Mouse (Mus musculus): Measurements from ENCODE around the gene Ctf1. TPM values are rescaled to one million over a fixed set of nuclear protein-coding genes. Genes with fewer than 3 reads are reported as not detected.
"Not testable (repeated sequence)": the region's sequence is repeated elsewhere in the genome, so short reads cannot be mapped to it uniquely, and the experiment has no call there.

Ctf1 gene
- total RNA-seq, 2 experiments from 2014 or later: 7.0 to 10.0 TPM

DNA sequence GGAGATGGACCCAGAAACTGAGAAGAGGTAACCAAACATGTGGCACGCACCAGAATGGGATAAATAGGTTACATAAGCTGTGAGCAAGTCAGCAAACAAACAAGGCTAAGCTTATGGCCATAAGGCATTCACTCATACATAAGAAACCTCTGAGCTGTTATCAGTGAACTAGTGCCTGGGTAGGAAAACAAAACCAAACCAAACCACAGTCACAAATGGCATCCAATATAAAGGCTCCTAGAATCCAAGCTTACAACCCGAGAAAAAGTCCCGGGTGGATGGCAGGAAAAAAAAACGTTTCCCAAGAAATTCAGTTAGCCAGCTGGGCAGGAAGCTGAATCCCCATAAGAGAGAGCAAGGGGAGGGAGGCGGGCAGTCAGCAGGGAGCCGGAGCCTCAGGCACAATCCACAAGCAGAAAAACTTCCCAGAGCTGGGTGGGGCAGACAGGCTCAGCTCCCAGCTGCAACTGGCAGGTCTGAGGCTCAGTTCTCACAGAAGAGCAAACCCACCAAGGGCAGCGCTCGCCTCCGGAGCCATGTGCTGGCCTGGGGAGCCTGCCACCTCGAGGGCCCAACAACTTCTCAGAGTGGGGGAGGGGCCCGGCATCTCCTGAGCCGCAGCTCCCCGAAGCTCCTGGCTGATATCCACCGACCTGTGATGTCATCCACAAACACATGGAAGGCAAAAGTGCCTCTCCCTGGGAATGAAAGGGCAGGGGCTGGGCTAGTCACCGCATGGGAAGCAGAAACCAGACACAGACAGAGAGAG, 21.1 kb upstream of the Ctf1 start:
- peak; percentile 67 to 83 for DNase-seq (ENCODE audit: low spot score in 2 of 2)

- DNase-seq (ENCODE audit: low spot score in 2 of 2): no peak
Measured at GRCm38 (mm10) chr7:127693290-127693689, 19.2 kb upstream of the Ctf1 start.

- not testable (repeated sequence) for DNase-seq (ENCODE audit: low spot score in 2 of 2)
Measured at GRCm38 (mm10) chr7:127693730-127694129, 18.8 kb upstream of the Ctf1 start.

GRCm38 (mm10) chr7:127698986-127699385, 13.6 kb upstream of the Ctf1 start:
- no peak for DNase-seq (ENCODE audit: low spot score in 2 of 2)

GRCm38 (mm10) chr7:127700712-127701331, 11.7 kb upstream of the Ctf1 start:
- DNase-seq (ENCODE audit: low spot score in 2 of 2): no peak

DNA sequence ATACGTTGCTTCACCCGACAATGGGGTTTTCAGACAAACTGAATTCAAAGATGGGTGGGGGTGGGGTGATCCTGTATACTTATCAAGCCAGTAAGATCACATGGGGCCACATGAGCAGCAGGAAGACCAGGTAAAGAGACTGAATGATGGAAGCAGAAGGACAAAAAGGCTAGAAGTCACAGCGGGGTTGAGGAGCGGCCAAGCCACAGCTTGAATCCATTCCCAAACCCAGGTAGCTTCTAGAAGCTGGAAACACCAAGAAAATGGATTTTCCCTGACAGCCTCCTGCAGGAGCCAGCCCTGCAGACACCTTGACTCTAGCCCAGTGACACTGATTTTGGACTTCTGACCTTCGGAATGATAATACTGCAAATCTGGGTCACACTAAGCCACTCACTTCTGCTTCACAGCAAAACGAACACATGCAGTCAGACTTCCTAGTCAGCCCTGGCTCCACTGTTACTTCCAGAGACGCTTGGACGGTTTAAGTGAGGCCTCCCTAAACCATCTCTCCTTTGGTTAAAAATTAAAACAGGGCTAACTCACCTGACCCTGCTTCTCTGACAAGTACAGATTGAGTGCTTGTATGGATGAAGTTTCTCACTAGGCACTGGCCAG, 8.9 kb upstream of the Ctf1 start:
- DNase-seq (ENCODE audit: low spot score in 2 of 2): no peak

GRCm38 (mm10) chr7:127704598-127704997, 7.9 kb upstream of the Ctf1 start:
- no peak for DNase-seq (ENCODE audit: low spot score in 2 of 2)

GRCm38 (mm10) chr7:127705706-127706105, 6.8 kb upstream of the Ctf1 start:
- no peak for DNase-seq (ENCODE audit: low spot score in 2 of 2)

- peak in 1 of 2 experiments; percentile 49 for DNase-seq (ENCODE audit: low spot score in 2 of 2)
Measured at GRCm38 (mm10) chr7:127707045-127707956, 5.2 kb upstream of the Ctf1 start.

GRCm38 (mm10) chr7:127707957-127708206, 4.7 kb upstream of the Ctf1 start:
- no peak for DNase-seq (ENCODE audit: low spot score in 2 of 2)

DNA sequence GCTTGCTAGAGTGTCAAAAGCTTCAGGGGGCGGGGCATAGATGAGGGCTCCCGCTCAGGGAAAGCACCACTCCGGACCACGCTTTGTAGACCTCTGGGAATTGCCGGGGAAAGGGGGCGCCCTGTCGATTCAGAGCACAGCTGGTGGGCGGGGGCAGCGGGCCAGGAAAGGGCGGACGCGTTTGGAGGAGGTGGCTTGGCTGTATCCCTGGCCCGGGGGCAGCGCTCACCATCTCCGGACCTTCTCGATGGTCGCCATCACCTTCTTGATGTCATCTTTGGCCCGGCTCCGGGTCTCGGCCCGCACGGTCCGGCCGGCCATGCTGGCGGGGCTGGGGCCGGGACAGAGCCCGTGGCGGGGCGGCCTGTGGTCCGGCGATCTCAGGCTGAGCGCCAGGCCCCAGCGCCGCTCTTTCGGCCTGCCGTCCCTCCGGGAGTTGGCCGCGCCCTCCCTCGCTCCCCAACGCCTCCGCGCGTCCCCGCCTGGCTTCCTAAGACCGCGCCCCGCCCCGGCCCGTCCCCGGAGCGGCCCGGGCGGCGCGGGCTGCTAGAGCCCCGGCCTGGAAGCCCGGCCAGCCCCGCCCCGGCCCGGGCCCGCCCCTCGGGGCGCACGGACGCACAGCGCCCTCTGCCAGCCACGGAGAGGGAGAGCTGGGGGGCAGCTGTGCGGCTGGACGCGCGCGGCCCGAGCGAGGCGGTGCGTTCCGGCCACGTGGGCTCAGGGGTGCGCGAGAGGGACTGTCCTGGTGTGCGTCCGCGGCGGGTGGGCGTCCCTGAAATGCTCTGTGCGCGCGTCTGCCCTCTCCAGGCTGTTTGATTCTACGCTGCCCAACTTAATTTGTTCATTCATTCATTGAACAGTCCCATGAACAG, 4.1 kb upstream of the Ctf1 start, which contains the start of gene Bcl7c:
Gene Bcl7c, minus strand, starts transcription at position 727 of the 872 bp plus-strand sequence.
- peak; percentile 89 to 92 for DNase-seq (ENCODE audit: low spot score in 2 of 2)

- no peak for DNase-seq (ENCODE audit: low spot score in 2 of 2)
Measured at GRCm38 (mm10) chr7:127709261-127709979, 3.1 kb upstream of the Ctf1 start.

- no peak for DNase-seq (ENCODE audit: low spot score in 2 of 2)
Measured at GRCm38 (mm10) chr7:127711031-127711430, 1.5 kb upstream of the Ctf1 start.

DNA sequence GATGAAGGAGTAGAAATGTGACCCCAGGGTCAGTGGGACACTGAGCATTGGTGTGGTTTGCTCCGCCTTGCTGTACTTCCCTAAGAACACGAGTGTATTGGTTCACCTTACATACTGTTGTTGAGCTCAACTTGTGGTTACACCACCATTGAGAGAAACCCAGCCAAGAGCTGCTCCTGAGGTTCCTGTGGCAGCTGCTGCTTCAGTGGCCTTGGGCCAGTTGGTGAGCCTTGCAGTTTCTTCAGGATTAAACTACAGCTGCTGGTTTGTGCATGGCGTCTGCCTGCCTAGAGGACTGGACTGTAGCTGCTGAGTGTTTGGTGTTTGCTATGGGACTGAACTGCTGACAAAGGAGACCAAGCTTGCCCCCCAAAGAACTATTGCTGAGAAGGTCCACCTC, 1.1 kb upstream of the Ctf1 start:
- DNase-seq (ENCODE audit: low spot score in 2 of 2): no peak

DNA sequence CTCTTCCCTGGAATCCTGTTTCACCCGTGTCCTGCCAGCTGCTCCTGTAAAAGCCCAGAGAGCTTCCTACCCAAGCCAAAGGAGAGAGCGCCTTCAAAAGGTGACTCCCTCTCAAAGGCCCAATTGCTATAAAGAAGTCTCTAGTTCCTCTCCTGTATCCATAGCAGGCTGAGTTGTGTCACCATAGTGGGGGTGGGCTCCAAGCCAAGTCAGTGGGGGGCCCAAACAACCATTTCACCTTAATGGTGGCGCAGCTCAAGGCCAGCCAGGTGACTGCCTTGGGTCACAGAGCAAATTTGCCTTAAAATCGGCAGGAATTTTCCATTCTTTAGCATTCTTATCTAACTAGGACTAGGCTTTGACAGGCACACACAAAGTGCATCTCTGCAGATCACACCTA, 2.3 kb downstream of the Ctf1 start:
- DNase-seq (ENCODE audit: low spot score in 2 of 2): no peak

- DNase-seq (ENCODE audit: low spot score in 2 of 2): peak; percentile 63 to 76
Measured at GRCm38 (mm10) chr7:127716992-127717391, 4.5 kb downstream of the Ctf1 start.

- no peak for DNase-seq (ENCODE audit: low spot score in 2 of 2)
Measured at GRCm38 (mm10) chr7:127718339-127718738, 5.8 kb downstream of the Ctf1 start.

DNA sequence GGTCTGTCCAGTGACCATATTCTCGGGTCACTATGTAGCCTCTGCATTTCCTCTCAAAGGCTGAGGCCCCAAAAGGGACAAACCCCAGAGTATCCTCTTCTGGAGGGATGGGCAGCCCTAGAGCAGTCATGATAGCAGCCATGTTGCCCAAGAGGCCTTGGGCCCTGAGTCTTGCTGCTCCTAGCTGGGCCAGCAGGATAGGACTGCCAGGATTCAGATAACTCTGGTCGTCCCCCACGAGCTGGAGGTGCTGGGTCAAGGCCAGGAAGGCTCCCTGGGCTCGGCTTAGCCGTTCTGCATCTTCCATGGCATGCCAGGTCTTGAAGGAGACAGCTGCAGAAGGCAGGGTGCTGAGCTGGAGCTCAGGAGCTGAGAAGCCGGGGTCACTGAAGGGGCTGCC, 6.7 kb downstream of the Ctf1 start:
- DNase-seq (ENCODE audit: low spot score in 2 of 2): no peak

DNA sequence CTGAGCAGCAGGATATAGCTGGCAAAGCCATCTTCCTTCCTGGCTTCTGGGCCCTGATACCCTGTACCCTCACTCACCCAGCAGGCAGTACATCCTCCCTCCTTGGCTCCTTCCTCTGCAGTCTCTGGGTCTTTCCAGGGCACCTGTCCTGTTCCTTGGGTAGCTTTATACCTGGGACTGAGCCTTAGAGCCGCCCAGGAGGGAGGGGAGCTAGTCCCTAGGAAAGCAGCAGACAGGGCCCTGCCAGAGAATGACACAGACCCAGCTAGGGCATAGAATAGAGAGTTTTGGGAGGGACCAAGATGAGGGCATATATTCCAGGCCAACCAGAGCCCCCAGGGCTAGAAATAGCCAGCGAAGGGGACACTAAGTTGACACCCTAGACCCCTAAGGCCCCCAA, 13.0 kb downstream of the Ctf1 start:
- DNase-seq (ENCODE audit: low spot score in 2 of 2): no peak

- no peak for DNase-seq (ENCODE audit: low spot score in 2 of 2)
Measured at GRCm38 (mm10) chr7:127725924-127726323, 13.4 kb downstream of the Ctf1 start.

Data from gastrocnemius, postnatal 4 days (tissue).